Mouse (Mus musculus) MEL (cell line): ENCODE data around the gene St6galnac4.

Source experiments
- E2F4 ChIP-seq: IDR thresholded peaks from 2 replicates; pipeline ENCODE4 v1.6.1; 2011; ENCODE audit warnings: low read depth, low read length, improper control_type of control experiment, borderline replicate concordance
- GABPA ChIP-seq: IDR thresholded peaks from 2 replicates; pipeline ENCODE4 v1.6.1; 2012; ENCODE audit warnings: low read depth, mild to moderate bottlenecking, inconsistent platforms, low read length, improper control_type of control experiment, moderate library complexity
- MEF2A ChIP-seq: IDR thresholded peaks from 2 replicates; pipeline ENCODE4 v1.6.1; 2014; ENCODE audit warnings: low read depth, mild to moderate bottlenecking, inconsistent platforms, low read length, improper control_type of control experiment; ENCODE audit not compliant: poor library complexity, insufficient replicate concordance, severe bottlenecking; ENCODE audit errors: extremely low read depth

DNA sequence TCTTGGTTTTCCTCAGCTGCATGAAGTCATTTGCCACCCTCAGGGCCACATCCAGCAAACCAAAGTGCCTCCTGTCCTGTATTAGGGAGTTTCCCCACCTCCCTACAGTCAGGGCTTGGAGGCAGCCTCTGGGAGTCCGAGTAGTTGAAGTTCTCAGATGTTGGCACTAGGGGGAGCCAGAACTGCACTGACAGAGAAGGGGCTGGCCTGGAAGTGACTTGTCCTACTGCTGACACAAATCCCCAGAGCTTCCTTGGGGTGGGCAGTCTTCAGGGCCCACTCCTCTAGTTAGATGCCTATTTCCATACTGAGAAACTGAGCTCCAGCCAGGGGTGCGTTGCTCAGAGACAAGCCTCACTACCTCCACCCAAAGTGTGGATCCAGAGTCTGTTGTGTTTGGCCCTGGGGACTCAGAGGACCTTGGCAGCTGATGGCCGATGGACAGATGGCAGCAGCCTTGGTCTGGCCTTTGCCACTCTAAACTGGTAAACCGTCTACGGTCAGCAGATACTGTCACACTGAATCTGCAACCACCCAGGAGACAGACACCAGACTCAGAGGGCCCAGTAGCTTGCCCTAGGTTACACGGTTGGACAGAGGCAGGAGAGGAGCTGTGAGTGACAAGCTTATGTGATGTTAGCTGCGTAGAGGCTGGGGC is 45.0 kb downstream of the St6galnac4 start:
- no peak for TF ChIP-seq GABPA
- TF ChIP-seq E2F4: no peak
- TF ChIP-seq MEF2A: no peak
